In genomic region chr1:137176696-137177095, GRCm38 (mm10) we compare ENCODE assay signal across 20 mouse cellular contexts.
DNase-seq lines count a peak whose midpoint lies in the region; ATAC-seq lines count a peak whose summit lies in the region.
"Had no signal": no experiment of that assay in that cellular context is flagged by ENCODE, and none has a peak within 500 bp of the region (broad histone marks: within the 10 kb centered on the region; RNA-seq: fewer than 3 reads in every experiment).

No protein-coding gene starts in this region.

- no peaks in the 10 kb centered on the region for H3K27me3 ChIP-seq in forebrain, embryonic 16.5 days (replicated peaks; ENCODE audit: control insufficient read depth, insufficient read depth, low read length)
- H3K27me3 ChIP-seq in forebrain, embryonic 11.5 days (ENCODE audit: control insufficient read depth, insufficient read depth, low read length) = no peaks in the 10 kb centered on the region
- no peaks in the 10 kb centered on the region for H3K27me3 ChIP-seq in midbrain, embryonic 13.5 days
- no peaks in the 10 kb centered on the region for H3K27me3 ChIP-seq in midbrain, embryonic 10.5 days (ENCODE audit: low read depth, poor library complexity, severe bottlenecking)
- no peaks in the 10 kb centered on the region for H3K27me3 ChIP-seq in midbrain, embryonic 14.5 days (ENCODE audit: control insufficient read depth, insufficient read depth, low read length)
- H3K27me3 ChIP-seq in neural tube, embryonic 15.5 days (replicated peaks) = no peaks in the 10 kb centered on the region
- H3K27me3 ChIP-seq: embryonic facial prominence, embryonic 15.5 days; heart, embryonic 13.5 days; hindbrain, embryonic 12.5 days had no signal

- H3K9ac ChIP-seq in forebrain, embryonic 16.5 days (replicated peaks; ENCODE audit: low read depth, low read length) = no peak overlapping the region
- H3K9ac ChIP-seq in forebrain, embryonic 11.5 days (ENCODE audit: low read length) = no peak overlapping the region
- H3K9ac ChIP-seq in midbrain, embryonic 13.5 days (replicated peaks) = no peak overlapping the region
- H3K9ac ChIP-seq in midbrain, embryonic 14.5 days (replicated peaks; ENCODE audit: low read length) = no peak overlapping the region
- no peak overlapping the region for H3K9ac ChIP-seq in neural tube, embryonic 15.5 days (replicated peaks)
- H3K9ac ChIP-seq: embryonic facial prominence, embryonic 15.5 days; heart, embryonic 13.5 days; hindbrain, embryonic 12.5 days had no signal

- no peak overlapping the region; the same call in 1 of the 2 replicates for H3K27ac ChIP-seq in forebrain, embryonic 16.5 days (ENCODE audit: low read length)
- no peak overlapping the region for H3K27ac ChIP-seq in forebrain, embryonic 11.5 days (ENCODE audit: low read depth, low read length)
- H3K27ac ChIP-seq in midbrain, embryonic 13.5 days = no peak overlapping the region
- no peak overlapping the region for H3K27ac ChIP-seq in midbrain, embryonic 10.5 days (replicated peaks)
- no peak overlapping the region for H3K27ac ChIP-seq in midbrain, embryonic 14.5 days (replicated peaks; ENCODE audit: low read depth, low read length)
- H3K27ac ChIP-seq in neural tube, embryonic 15.5 days (replicated peaks) = no peak overlapping the region
- H3K27ac ChIP-seq: embryonic facial prominence, embryonic 15.5 days; forebrain, embryonic 10.5 days; heart, embryonic 13.5 days; hindbrain, embryonic 12.5 days; hindbrain, postnatal 0 days had no signal

- 0 out of 2 replicates have a peak, but pooled peaks cover 2% of the 10 kb centered on the region for H3K4me1 ChIP-seq in forebrain, embryonic 16.5 days (replicated peaks; ENCODE audit: control insufficient read depth, insufficient read depth, low read length)
- H3K4me1 ChIP-seq in forebrain, embryonic 11.5 days (replicated peaks; ENCODE audit: control insufficient read depth, insufficient read depth, low read length) = no peaks in the 10 kb centered on the region
- peaks cover 11% of the 10 kb centered on the region for H3K4me1 ChIP-seq in midbrain, embryonic 13.5 days (replicated peaks)
- 0 out of 2 replicates have a peak, but pooled peaks cover 5% of the 10 kb centered on the region for H3K4me1 ChIP-seq in midbrain, embryonic 10.5 days
- 0 out of 2 replicates have a peak, but pooled peaks cover 3% of the 10 kb centered on the region for H3K4me1 ChIP-seq in midbrain, embryonic 14.5 days (ENCODE audit: control insufficient read depth, insufficient read depth, low read length)
- peaks cover 18% of the 10 kb centered on the region for H3K4me1 ChIP-seq in neural tube, embryonic 15.5 days
- H3K4me1 ChIP-seq: embryonic facial prominence, embryonic 15.5 days; hindbrain, embryonic 12.5 days had no signal

- WGBS in forebrain, embryonic 16.5 days = 52% methylated on average over 15 of the region's 15 CpGs
- WGBS in forebrain, embryonic 11.5 days = 85% methylated on average over 15 of the region's 15 CpGs
- WGBS in midbrain, embryonic 13.5 days = 47% methylated on average over 15 of the region's 15 CpGs
- 90% methylated on average over 15 of the region's 15 CpGs for WGBS in midbrain, embryonic 10.5 days
- WGBS in midbrain, embryonic 14.5 days = 47% methylated on average over 15 of the region's 15 CpGs
- WGBS in neural tube, embryonic 15.5 days = 27% methylated on average over 15 of the region's 15 CpGs

- H3K36me3 ChIP-seq in forebrain, embryonic 16.5 days (ENCODE audit: control insufficient read depth, insufficient read depth) = no peaks in the 10 kb centered on the region
- H3K36me3 ChIP-seq in forebrain, embryonic 11.5 days (ENCODE audit: control insufficient read depth, insufficient read depth, low read length) = no peaks in the 10 kb centered on the region
- H3K36me3 ChIP-seq in midbrain, embryonic 13.5 days = no peaks in the 10 kb centered on the region
- H3K36me3 ChIP-seq in midbrain, embryonic 10.5 days = no peaks in the 10 kb centered on the region
- no peaks in the 10 kb centered on the region for H3K36me3 ChIP-seq in midbrain, embryonic 14.5 days (ENCODE audit: control insufficient read depth, insufficient read depth, low read length)
- H3K36me3 ChIP-seq in neural tube, embryonic 15.5 days = no peaks in the 10 kb centered on the region
- H3K36me3 ChIP-seq: embryonic facial prominence, embryonic 15.5 days; forebrain, embryonic 10.5 days; heart, embryonic 13.5 days; hindbrain, embryonic 12.5 days had no signal

- H3K4me2 ChIP-seq in forebrain, embryonic 16.5 days (ENCODE audit: low read length) = peak overlapping the region; percentile 10; the same call in 1 of the 2 replicates
- no peak overlapping the region for H3K4me2 ChIP-seq in forebrain, embryonic 11.5 days (ENCODE audit: low read depth, low read length, severe bottlenecking)
- H3K4me2 ChIP-seq in midbrain, embryonic 13.5 days (replicated peaks) = peak overlapping the region; percentile 28
- peak overlapping the region; percentile 18; the same call in 1 of the 2 replicates for H3K4me2 ChIP-seq in midbrain, embryonic 14.5 days (ENCODE audit: low read length)
- H3K4me2 ChIP-seq in neural tube, embryonic 15.5 days = peak overlapping the region; percentile 31
- H3K4me2 ChIP-seq: embryonic facial prominence, embryonic 15.5 days; heart, embryonic 13.5 days; hindbrain, embryonic 12.5 days had no signal

- ATAC-seq in forebrain, embryonic 16.5 days = peak; percentile 55
- no peak for ATAC-seq in forebrain, embryonic 11.5 days (replicated peaks; ENCODE audit: low FRiP score)
- ATAC-seq in midbrain, embryonic 13.5 days = peak; percentile 48; the same call in 1 of the 2 replicates
- no peak for ATAC-seq in midbrain, embryonic 14.5 days (ENCODE audit: low FRiP score, low TSS enrichment)
- ATAC-seq in neural tube, embryonic 15.5 days (ENCODE audit: low FRiP score) = no peak
- ATAC-seq in megakaryocyte progenitor cell, adult 5-6 weeks (replicated peaks; ENCODE audit: poor library complexity) = no peak
- ATAC-seq: hindbrain, postnatal 0 days had no signal

- H3K9me3 ChIP-seq in forebrain, embryonic 16.5 days (ENCODE audit: control insufficient read depth, low read length) = no peaks in the 10 kb centered on the region
- no peaks in the 10 kb centered on the region for H3K9me3 ChIP-seq in forebrain, embryonic 11.5 days (ENCODE audit: control insufficient read depth, low read length)
- H3K9me3 ChIP-seq in midbrain, embryonic 13.5 days = no peaks in the 10 kb centered on the region
- H3K9me3 ChIP-seq in midbrain, embryonic 10.5 days (replicated peaks) = no peaks in the 10 kb centered on the region
- no peaks in the 10 kb centered on the region for H3K9me3 ChIP-seq in midbrain, embryonic 14.5 days (ENCODE audit: control insufficient read depth, low read length)
- H3K9me3 ChIP-seq in neural tube, embryonic 15.5 days (replicated peaks) = no peaks in the 10 kb centered on the region
- H3K9me3 ChIP-seq: embryonic facial prominence, embryonic 15.5 days; forebrain, embryonic 10.5 days; heart, embryonic 13.5 days; hindbrain, embryonic 12.5 days had no signal

- DNase-seq in forebrain, embryonic 11.5 days (ENCODE audit: low spot score) = no peak
- DNase-seq in midbrain, embryonic 10.5 days (ENCODE audit: low spot score) = no peak
- DNase-seq in midbrain, embryonic 14.5 days = peak; percentile 51
- DNase-seq: adrenal gland, adult 2 months; adrenal gland, postnatal 25 days; cerebellum, adult 8-10 months; cerebellum, postnatal 14 days; embryo, embryonic 11 days; gastrocnemius, postnatal 14 days; heart, postnatal 36 days had no signal

- H3K4me3 ChIP-seq in forebrain, embryonic 16.5 days (replicated peaks; ENCODE audit: low read length) = no peak overlapping the region
- H3K4me3 ChIP-seq in forebrain, embryonic 11.5 days (ENCODE audit: low read depth, low read length) = no peak overlapping the region
- no peak overlapping the region for H3K4me3 ChIP-seq in midbrain, embryonic 13.5 days (replicated peaks)
- no peak overlapping the region for H3K4me3 ChIP-seq in midbrain, embryonic 10.5 days
- H3K4me3 ChIP-seq in midbrain, embryonic 14.5 days (replicated peaks; ENCODE audit: low read depth, low read length) = no peak overlapping the region
- no peak overlapping the region for H3K4me3 ChIP-seq in neural tube, embryonic 15.5 days (replicated peaks)
- H3K4me3 ChIP-seq: embryonic facial prominence, embryonic 15.5 days; erythroblast, embryonic 14.5 days; forebrain, embryonic 10.5 days; heart, embryonic 13.5 days; hindbrain, embryonic 12.5 days had no signal

Comparison
In these comparisons a context has a peak if more than half of its experiments do, and no peak if none do; other contexts are left out.
1. ATAC-seq: peak in forebrain, embryonic 16.5 days (single experiment) and midbrain, embryonic 13.5 days (single experiment); none in forebrain, embryonic 11.5 days (single experiment), midbrain, embryonic 14.5 days (single experiment), neural tube, embryonic 15.5 days (single experiment) and megakaryocyte progenitor cell, adult 5-6 weeks (single experiment).